Mouse (Mus musculus) ovary, adult 18-20 months (tissue): ENCODE data around the gene Arhgdib.
"Not testable (repeated sequence)": the region's sequence is repeated elsewhere in the genome, so short reads cannot be mapped to it uniquely, and the experiment has no call there.

ENCODE experiments used
- DNase-seq: peaks from one replicate; pipeline ENCODE4 v3.0.0; 2022; ENCODE audit warnings: low spot score, mixed read lengths

Gene Arhgdib

DNA sequence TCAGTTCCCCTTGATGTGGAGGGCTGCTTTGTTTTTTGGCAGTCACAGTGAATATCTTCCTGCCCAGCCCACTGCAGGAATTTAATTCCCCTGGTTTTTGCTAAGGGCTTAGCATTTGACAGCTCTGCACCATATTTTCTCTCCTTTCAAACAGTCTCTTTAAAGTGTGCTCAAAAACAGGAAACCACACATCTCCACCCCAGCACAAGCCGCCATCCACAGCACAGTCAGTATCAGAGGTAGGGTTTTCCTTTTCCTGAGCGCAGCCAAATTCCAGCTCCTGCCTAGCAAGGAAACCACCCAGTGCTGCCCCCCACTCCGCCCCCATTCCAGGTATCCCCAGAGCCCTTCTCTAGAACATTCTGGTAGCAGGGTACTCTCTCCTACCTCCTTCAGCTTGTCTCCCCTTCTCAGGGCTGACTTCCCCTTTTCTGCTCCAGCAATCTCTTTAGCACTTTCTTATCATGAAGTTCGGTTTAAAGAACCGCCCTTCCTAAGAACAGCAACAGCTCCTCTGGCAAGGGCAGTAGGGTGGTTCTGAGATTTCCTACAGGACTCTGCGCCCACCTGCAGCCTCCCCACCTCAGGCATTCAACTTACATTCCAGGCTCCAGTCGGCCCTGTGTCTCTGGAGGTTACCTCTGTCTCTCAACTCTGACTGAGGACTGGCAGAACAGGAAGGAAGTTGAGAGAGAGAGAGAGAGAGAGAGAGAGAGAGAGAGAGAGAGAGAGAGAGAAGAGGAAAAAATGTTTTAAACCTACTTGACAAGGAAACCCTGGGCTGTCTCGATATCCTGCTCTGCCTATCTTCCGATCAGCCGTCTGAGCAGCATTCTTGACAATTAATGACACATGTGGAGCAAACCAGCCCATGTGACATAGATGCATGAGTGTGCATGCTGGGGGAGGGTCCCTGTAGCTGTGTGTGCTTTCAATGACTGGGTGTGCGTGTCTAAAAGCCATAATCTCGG lies at the start of gene Arhgdib:
Arhgdib (minus strand) TSS at position 849 of the 971 bp plus-strand sequence.
- DNase-seq = no peak

GRCm38 (mm10) chr6:136990557-136990956 lies 48.9 kb upstream of the Arhgdib start:
- DNase-seq = no peak

DNA sequence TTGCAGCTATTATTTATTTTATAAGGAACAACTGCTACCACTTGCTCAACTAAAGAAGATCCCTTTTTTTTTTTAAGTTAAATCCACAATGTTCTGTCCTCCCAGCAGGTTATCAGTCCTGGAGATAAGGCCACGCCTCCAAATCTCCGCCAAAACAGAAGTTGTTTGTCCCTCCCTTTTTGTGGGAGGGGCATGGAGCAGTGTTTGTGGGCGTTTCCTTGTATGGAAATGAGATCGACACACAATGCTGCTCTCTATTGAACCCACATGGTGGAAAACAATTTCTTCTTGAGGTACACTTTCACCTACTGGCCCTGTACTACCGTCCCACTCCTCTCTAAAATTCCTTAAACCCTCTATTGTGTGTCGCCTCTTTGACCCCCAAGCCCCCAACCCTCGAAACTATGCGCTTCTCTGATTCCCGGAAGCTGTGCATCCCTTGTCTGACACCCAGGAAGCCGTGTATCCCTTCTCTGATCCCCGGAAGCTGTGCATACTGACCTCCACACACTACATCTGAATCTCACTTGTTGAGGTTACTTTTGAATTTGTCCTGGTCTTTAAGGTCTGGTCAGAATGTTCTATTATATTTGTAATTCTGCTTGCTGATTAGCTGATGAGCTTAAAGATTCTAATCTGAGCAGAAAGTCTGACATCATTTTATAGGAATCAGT lies 48.3 kb upstream of the Arhgdib start:
- DNase-seq = peak; percentile 52

GRCm38 (mm10) chr6:136988536-136989060 lies 46.9 kb upstream of the Arhgdib start:
- DNase-seq = no peak

- no peak for DNase-seq
Observed at GRCm38 (mm10) chr6:136986718-136987117, 45.0 kb upstream of the Arhgdib start.

- no peak for DNase-seq
Observed at GRCm38 (mm10) chr6:136986019-136986418, 44.3 kb upstream of the Arhgdib start.

GRCm38 (mm10) chr6:136983201-136983600 lies 41.5 kb upstream of the Arhgdib start:
- DNase-seq = no peak

DNA sequence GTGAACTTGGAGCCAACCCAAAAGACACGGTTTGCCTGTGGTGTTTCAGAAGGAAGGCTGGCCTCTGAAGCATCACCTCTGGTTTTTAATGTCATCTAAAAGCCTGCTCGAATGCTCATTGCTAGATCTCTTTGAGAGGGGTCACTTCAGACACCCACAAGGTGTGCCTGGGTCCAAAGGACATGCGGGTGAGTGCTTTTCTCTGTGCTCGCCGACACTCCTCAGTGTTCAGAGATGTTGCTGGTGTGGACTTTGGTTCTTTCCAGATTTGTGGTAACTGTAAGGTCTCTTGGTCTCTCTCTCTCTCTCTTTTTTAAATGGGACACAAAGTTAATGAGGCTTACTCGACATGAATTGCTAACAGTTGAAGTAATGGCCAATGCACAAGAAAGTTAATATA lies 40.9 kb upstream of the Arhgdib start:
- no peak for DNase-seq

DNA sequence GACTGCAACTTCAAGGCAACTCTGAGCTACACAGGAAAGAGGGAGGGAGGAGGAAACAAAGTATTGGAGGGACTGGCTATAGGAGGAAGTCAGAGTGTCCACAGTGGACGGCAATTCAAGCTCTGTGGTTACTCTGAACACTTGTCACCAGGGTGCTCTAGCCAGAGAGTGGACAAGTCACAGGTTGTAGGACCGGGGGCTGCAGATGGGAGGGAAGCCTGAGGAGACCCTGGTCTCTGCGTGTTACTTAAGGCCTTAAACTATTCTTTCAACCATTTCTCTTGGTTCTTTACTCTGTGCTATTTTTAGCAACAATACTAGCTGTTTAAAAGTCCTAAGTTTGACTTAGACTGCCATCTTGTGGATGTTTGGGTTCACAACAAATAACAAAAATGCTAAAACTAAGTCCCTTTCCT lies 38.6 kb upstream of the Arhgdib start:
- no peak for DNase-seq

DNA sequence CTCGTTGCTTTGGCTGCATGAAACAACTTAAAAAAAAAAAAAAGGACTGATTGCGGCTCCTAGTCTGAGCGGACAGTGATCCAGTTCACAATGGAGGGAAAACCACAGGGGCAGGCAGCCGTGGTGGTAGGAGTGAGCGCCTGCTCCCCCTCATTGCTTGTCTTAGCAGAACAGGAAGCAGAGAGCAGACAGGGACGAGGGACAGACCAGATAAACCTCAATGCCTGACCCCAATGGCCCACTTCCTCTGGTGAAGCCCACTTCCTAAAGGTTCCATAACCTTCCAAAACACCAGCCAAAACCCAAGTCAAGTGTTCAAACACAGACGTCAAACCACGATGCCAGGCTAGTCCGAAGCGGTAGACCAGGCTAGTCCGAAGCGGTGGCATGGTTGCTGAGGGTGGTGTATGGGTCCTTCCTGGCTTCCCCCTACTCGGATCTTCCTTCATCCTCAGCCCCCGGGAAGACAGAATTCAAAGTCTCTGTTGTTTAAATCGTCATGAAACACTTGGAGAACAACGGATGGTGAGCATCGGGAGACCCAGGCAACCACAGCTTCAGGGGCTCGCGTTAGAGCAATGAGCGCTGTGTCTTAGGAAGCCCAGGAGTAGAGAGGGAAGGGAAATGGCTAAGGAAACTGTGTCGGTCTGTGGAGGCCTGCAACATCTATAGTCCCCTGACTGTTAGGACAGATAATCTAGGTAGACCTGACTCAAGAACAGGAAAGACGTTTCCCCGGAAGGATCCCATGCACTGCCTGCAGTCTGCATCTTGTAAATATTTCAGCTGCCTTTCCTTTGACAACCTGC lies 37.8 kb upstream of the Arhgdib start:
- no peak for DNase-seq

GRCm38 (mm10) chr6:136968877-136969276 lies 27.2 kb upstream of the Arhgdib start:
- not testable (repeated sequence) for DNase-seq

- no peak for DNase-seq
Observed at GRCm38 (mm10) chr6:136967466-136967865, 25.8 kb upstream of the Arhgdib start.

GRCm38 (mm10) chr6:136965912-136966311 lies 24.2 kb upstream of the Arhgdib start:
- DNase-seq = no peak

DNA sequence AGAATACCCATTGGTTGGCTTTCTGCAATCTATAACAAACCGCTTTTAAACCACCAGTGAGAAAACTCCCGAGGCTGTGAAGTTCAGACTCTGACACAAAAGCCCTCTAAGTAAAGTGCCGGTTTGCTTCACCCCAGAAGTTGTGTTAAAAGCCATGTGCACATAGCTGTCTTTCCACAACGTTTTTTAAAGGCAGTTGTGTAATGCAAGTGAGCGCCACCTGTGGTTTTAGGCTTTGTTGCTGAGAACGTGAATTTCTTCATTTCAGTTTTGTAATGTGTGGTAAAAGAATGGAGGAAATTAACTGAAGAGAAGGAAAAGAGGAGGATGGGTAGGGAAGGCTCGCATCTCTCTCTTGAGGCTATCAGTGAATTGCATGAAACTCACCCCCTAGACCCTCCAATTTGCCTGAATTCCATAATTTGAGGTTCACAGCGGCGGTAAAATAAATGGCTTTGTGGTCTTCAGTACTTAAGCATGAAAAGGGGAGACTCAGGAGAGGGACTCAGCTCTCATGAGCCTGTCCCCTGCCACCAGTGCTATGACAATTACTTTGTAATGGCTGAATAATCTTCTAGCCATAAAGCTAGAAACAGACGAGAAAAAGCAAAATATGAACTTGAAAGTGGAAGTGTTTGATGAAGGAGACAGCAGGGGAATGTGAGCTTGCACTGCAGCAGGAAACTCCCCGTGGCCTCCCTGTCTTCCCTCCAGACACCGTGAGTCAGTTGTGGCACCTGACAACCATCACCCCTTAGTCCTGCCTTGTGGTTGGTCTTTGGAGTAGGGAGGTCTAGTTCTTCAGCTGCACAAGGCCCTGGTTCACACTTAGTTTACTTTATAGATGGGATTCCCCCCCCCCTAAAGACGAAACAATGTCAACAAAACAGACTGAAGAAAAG lies 23.2 kb upstream of the Arhgdib start:
- DNase-seq = no peak

DNA sequence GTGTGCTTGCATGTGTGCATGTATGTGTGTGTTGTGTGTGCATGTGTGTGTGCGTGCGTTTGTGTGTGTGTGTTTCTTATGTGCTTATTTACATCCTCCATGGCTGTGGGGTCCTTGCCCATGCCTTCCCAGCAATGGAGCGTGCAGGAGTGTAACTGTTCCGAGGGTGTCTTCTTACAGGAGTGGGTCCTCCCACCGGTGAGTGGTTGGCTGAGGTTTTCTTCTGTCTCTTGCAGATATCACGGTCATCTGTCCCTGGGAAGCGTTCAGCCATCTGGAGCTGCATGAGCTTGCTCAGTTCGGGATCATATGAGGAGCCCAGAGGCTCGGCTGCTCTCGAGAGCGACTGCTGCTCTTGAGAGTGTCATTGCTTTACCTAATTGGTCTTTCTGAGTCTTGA lies 21.3 kb upstream of the Arhgdib start:
- no peak for DNase-seq

DNA sequence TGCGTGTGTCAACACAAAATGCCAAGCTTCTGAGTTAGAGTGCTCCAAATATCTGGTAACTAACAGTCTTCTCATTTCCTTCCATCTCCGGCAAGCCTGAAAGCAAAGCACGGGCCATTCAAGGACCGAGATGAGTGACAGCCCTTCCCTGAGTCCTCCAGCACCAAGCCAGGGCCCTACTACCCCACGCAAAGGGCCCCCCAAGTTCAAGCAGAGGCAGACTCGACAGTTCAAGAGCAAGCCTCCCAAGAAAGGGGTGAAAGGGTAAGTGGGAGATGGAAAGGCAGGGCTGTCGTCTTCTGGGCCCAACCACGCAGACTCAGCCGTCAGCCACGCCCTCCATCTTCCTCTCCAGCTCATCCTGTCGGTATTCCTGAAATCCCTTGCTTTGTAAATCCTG lies 17.4 kb upstream of the Arhgdib start:
- DNase-seq = no peak

- no peak for DNase-seq
Observed at GRCm38 (mm10) chr6:136957062-136957461, 15.4 kb upstream of the Arhgdib start.

- DNase-seq = no peak
Observed at GRCm38 (mm10) chr6:136955240-136955639, 13.5 kb upstream of the Arhgdib start.

GRCm38 (mm10) chr6:136954715-136955114 lies 13.0 kb upstream of the Arhgdib start:
- DNase-seq = no peak

- no peak for DNase-seq
Observed at GRCm38 (mm10) chr6:136954192-136954591, 12.5 kb upstream of the Arhgdib start.

DNA sequence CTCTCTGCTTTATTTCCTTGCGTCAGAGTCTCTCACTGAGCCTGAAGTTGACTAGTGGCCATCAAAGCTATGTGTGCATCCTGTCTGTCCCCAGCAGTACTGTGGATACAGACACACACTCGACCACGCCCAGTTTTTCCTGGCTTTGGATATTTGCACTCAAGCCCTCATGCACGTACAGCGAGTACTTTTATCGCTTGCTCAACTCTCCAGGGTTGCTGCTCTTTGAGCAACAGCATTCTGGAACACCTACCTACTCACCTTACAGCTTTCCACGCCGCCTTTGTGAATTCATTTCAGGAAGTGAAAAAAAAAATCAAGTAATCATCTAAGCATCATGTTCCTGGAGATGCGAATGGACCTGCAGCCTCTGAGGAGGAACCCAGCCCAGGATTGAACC lies 11.2 kb upstream of the Arhgdib start:
- DNase-seq = no peak
